Mouse (Mus musculus): ENCODE data around the gene Pex14. TPM values are rescaled to one million over a fixed set of nuclear protein-coding genes. Genes with fewer than 3 reads are reported as not detected.

Pex14 gene
- total RNA-seq, 2 experiments from 2014 or later, result 32.2 to 33.2 TPM

DNA sequence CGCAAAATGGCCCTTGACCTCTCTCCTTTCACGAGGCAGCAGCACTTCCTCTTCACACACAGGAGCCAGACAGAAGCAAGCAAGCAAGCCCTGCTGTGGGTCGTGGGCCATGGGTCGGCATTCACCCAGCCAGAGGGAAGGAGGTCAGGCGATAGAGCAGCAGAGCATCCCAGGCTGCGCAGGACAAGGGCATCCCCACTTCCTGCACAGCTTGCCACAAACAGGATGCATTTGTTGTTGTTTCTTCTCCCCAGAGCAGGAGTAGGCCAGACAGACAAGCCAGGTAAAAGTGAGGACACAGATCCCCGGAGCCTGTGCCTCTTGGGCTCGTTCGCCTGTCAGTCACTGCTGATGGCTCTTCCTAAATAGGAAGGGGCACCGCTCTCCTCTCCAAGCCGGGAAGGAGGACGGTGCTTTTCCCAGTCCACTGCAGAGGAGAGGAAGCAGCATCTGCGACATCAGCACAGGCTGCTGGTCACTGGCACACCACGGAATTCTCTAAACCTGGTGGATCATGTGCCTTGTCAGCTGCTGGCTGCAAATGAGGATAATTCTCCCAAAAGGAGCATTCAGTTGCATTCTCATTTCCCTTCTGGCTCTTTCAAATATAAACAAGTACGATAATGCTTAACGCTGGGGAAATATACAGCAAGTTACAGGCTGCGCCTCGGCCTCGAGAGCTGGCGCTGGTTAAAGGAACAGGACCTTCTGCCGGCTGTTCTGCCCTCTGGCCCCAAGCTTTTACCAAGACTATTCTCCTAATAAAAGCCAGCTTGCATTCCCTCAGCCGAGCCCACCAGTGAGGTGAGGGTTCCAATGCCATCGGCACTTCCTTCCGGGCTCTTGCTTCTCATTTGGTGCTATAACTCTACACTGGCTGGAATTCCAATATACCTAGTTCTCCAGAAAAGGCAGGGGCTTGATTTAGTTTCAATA lies 113.9 kb downstream of the Pex14 start:
- DNase-seq (ENCODE audit: low spot score in 2 of 2), result no peak

DNA sequence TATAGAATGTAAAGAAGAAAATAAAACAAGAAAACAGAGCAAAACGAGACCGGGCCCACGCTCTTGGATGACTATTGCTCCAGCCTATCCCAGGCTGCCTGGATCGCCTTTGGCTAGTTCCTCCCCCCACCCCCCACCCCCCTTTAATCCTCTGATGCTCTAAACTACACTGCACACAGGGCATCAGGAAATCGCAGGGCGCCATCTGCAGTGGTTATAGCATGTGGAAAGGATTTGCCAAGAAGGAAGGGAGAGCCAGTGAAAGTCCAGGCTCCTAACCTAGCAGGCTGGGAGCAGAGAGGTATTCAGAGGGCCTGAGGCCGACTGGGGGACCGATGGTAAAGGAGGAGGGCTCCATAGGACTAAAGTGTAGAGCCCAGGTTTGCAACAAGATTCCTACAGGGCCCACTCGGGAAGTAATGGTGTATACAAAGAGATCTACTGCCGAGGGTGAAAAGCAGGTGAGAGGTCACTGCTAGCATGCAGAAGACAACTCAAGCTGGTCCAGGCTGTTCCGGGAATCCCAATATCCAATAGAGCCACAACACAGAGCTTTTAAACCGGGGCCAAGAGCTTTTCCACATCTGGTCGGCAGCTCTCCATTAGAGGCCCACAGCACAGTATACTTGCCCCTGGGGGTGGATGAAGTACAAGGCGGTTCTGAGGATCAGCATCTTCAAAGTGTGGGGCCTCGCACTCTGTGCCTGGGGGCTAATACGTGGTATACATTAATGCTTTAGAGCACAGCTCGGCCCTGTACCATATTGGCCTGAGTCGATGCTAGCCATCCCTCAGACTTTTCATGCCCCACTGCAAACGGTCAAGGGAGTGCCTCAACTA lies 114.8 kb downstream of the Pex14 start:
- DNase-seq (ENCODE audit: low spot score in 2 of 2), result no peak

DNA sequence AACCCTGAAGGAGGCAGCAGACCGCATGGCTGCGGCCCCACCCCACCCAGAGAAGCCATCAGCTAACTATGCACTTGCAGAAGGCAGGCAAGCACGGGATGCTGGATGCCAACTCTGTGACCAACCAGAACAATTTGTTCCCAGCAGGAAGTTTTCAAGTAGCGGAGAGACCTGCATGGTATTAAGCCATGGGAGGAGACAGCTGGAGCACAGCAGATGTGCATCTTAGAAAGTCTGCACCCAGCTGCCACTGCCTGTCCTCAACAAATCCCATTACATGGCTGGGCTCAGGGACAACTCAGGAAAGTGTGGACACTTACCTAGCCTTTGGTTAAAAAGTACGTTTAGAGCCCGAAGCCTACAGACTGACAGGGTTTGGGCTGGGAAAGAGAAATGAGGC lies 117.4 kb downstream of the Pex14 start:
- DNase-seq (ENCODE audit: low spot score in 2 of 2), result no peak

GRCm38 (mm10) chr4:148979837-148980236 lies 119.8 kb downstream of the Pex14 start:
- no peak for DNase-seq (ENCODE audit: low spot score in 2 of 2)

GRCm38 (mm10) chr4:148978926-148979325 lies 120.8 kb downstream of the Pex14 start:
- no peak for DNase-seq (ENCODE audit: low spot score in 2 of 2)

GRCm38 (mm10) chr4:148978221-148978855 lies 121.3 kb downstream of the Pex14 start:
- no peak for DNase-seq (ENCODE audit: low spot score in 2 of 2)

DNA sequence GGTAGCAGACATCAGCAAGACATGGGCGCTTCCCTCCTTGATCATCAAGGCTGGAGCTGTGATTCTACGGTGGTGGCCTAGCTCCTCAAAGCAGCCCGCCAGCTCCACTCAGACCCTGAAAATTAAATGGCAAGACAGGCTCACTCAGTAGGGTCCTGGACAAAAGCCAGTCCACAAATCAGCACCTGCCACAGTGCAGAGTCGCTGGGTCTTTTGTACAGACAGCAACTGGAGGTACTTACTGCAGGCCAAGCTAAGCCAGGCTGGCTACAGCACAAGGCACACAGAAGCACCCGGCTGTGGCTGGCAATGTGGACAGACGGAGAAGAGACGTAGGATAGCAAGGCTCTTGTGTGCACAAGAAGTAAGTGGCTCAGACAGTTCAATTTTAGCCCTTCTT lies 124.8 kb downstream of the Pex14 start:
- DNase-seq (ENCODE audit: low spot score in 2 of 2), result no peak

DNA sequence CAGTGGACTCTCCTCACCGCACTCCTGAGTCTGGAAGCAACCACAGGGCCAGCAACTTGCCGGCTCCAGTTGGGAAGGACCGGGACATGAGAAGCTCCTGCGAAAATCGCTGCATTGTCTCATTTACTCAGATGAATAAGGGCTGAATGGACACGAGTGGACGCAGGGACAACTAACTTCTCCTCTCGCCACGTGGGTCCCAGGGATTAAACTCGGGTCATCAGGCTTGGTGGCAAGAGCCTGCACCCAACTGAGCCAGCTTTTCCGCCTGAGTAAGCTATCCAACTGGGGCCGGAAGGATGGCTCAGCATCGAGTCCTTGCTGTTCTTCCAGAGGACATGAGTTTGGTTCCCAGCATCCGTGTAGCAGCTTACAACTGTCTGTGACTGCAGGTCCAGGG lies 126.3 kb downstream of the Pex14 start:
- DNase-seq (ENCODE audit: low spot score in 2 of 2), result no peak

DNA sequence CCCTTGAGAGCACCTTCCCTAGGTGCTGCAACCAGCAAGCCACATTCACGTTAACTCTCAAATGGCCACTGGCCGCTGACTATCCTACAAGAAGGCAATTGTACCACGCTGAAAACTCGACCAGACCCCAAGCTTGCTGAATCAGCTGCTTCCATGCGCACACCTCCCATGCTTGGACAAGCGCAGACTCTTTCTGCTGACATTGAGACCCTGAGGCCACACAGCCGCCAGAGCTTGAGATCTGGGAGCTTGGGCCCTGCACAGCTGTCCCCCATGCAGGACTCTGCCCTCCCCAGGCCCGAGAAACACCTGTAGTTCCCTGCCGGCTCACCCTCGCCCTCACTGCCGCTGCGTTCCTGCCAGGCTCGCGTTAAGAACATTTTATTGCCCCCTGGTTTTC lies 127.0 kb downstream of the Pex14 start:
- DNase-seq (ENCODE audit: low spot score in 2 of 2), result no peak

- no peak for DNase-seq (ENCODE audit: low spot score in 2 of 2)
These were observed 127.9 kb downstream of the Pex14 start for GRCm38 (mm10) chr4:148971613-148972242.

DNA sequence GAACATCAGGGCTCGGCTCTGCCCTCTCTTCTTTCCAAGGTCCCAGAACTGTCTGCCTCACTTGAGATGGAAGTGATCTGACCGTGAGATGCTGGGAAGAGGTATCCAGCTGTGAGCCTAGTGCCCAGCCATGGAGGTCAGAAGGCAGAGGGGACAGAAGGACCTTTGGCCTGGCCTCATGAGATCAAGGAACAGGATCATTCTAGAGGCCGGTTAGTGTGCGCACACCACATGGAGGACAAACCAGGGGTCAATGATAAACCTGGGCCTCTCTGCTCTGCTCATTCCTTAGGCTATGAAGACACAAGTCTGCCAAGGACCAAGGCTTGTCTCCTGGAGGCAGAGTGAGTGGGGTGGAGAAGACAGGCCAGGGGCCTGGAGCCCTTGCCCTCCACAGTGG lies 128.9 kb downstream of the Pex14 start:
- no peak for DNase-seq (ENCODE audit: low spot score in 2 of 2)

DNA sequence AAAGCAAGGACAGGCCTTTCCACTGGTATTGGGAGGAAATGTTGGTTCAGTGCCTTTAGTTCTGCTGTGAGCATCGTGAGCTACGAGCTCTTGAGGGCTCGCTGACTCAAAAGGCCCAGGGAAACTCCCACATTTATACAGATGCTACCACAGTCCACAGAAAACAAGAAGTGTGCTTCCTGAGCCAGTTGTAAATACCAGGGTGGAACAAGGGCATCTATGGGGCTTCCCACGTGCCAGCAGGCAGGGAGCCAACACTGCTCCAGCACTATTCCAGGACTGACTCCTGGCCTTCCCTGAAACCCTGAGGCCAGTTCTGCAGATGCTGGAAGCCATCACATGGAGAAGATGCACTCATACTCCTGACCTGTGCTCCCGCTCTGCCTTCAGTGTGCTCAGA lies 130.1 kb downstream of the Pex14 start:
- DNase-seq (ENCODE audit: low spot score in 2 of 2), result no peak

- no peak for DNase-seq (ENCODE audit: low spot score in 2 of 2)
These were observed 130.8 kb downstream of the Pex14 start for GRCm38 (mm10) chr4:148968859-148969258.

GRCm38 (mm10) chr4:148966132-148966531 lies 133.5 kb downstream of the Pex14 start:
- no peak for DNase-seq (ENCODE audit: low spot score in 2 of 2)

- DNase-seq (ENCODE audit: low spot score in 2 of 2), result no peak
These were observed 134.9 kb downstream of the Pex14 start for GRCm38 (mm10) chr4:148964541-148965310.

DNA sequence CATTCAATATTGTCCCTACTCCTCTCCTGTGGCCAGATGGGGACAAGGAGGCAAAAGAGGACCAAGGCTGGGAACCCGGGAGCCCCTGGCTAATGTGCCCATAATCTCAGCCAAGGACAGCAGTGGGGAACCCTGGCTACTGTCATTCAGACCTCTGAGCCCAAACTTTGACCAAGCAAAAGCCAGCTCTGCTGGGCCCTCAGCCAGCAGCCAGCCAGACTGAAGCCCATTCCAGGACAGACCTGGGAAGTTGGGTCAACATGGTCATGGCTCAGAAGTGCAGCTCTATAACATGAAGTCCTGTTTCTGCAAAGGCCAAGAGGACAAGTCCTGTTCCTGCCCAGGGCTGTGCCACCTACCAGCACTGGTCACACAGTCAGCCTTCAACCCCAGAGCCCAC lies 137.6 kb downstream of the Pex14 start:
- no peak for DNase-seq (ENCODE audit: low spot score in 2 of 2)

DNA sequence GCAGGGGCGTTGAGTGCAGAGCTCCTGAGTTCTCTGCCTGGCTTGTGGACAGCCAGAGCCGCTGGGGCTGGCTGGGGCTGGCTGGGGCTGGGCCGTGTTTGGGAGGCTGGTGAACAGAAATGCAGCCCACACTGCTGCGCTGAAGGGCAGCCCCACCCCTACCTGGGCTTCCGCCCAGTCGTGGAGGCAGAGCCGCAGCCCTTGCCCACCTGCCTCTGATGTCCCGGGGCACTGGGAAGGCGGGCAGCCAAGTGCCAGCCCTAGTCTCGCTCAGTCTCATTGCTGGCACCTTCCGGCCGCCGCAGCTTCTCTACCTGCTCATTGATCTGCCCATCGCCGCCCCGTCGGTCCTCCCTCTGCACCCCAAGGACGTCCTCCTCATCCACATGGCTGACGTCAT lies 138.6 kb downstream of the Pex14 start:
- DNase-seq (ENCODE audit: low spot score in 2 of 2), result no peak

DNA sequence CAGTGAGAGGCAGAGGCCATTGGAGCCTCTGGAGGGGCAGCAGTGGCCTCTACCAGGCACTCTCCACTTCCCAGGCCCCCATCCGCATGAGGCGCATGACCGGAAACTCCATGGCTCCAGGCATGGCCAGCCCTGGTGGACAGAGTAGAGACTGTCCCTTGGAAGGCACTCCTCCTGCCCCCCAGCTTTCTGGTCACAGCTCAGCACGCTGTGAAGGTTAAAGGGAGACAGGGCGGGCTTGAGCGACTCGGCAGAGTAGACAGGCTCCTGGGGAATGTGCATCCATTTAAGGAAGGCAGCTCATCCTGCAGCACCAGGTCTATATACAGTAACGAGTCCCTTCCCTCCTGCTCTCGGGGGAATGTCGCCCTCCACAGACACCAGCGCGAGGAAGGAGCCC lies 139.7 kb downstream of the Pex14 start:
- no peak for DNase-seq (ENCODE audit: low spot score in 2 of 2)

DNA sequence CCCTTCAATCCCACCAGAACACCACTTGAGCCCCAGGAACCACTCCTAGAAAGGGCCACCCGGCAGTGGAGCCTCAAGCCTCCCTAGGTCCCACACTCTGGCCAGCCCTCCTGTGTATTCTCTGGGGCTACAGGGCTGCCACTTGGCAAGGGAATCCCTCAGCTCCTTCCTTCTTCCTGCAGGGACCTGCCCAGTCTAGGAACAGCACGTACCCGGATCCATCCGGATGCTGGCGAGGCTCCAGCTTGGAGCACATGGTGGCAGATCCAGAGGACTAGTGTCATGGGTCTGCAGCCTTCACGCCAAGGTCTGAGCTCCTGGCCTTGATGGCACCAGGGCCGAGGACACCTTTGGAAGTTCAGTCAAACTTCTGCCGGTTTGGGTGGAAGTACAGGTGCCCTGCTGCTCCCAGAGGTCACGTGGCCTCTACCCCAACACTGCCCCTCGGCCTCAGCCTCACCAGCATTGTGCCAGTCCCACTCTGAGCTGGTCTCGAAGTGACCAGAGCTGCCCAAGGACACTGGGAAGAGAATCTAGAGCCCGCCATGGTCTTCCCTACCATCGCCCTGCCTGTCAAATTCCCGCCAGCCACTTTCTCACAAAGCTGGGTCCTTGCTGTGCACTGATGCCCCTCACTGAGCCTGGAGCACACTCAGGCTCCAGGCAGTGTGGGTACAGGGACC lies 144.4 kb downstream of the Pex14 start:
- no peak for DNase-seq (ENCODE audit: low spot score in 2 of 2)
